Mouse (Mus musculus): Measurements from ENCODE around the gene Akt2. TPM values are rescaled to one million over a fixed set of nuclear protein-coding genes. Genes with fewer than 3 reads are reported as not detected.

The Akt2 gene
- polyA plus RNA-seq, 1 experiment from 2014 or later: 98.5 TPM

GRCm38 (mm10) chr7:27654607-27655276, 63.4 kb downstream of the Akt2 start:
- no peak overlapping the region for H3K9ac ChIP-seq
- H3K4me3 ChIP-seq: no peak overlapping the region
- peak overlapping the region; percentile 50; the same call in 1 of the 2 replicates for H3K4me2 ChIP-seq
- H3K36me3 ChIP-seq: no peaks in the 10 kb centered on the region
- no peaks in the 10 kb centered on the region for H3K9me3 ChIP-seq
- H3K27me3 ChIP-seq: peaks cover 74% of the 10 kb centered on the region
- peaks cover 11% of the 10 kb centered on the region; the same call in 1 of the 2 replicates for H3K4me1 ChIP-seq
- no peak overlapping the region for H3K27ac ChIP-seq
- WGBS: 56% methylated on average over 20 of the region's 20 CpGs
- no peak for ATAC-seq (ENCODE audit: borderline replicate concordance, extremely low read depth, low FRiP score, low TSS enrichment)

GRCm38 (mm10) chr7:27655545-27655944, 64.2 kb downstream of the Akt2 start:
- peaks cover 7% of the 10 kb centered on the region; the same call in 1 of the 2 replicates for H3K4me1 ChIP-seq
- WGBS: 29% methylated on average over 11 of the region's 11 CpGs
- peaks cover 74% of the 10 kb centered on the region for H3K27me3 ChIP-seq
- H3K4me3 ChIP-seq: no peak overlapping the region
- no peak for ATAC-seq (ENCODE audit: borderline replicate concordance, extremely low read depth, low FRiP score, low TSS enrichment)
- H3K9me3 ChIP-seq: no peaks in the 10 kb centered on the region
- H3K36me3 ChIP-seq: no peaks in the 10 kb centered on the region
- no peak overlapping the region for H3K9ac ChIP-seq
- no peak overlapping the region for H3K4me2 ChIP-seq
- no peak overlapping the region for H3K27ac ChIP-seq

GRCm38 (mm10) chr7:27656600-27656999, 65.2 kb downstream of the Akt2 start:
- no peak for ATAC-seq (ENCODE audit: borderline replicate concordance, extremely low read depth, low FRiP score, low TSS enrichment)
- Histone ChIP-seq H3K36me3 (no peaks in the 10 kb centered on the region), H3K9me3 (no peaks in the 10 kb centered on the region), H3K9ac (no peak overlapping the region), H3K27ac (no peak overlapping the region), H3K27me3 (peaks cover 74% of the 10 kb centered on the region), H3K4me1 (peaks cover 5% of the 10 kb centered on the region; the same call in 1 of the 2 replicates), H3K4me3 (no peak overlapping the region), H3K4me2 (no peak overlapping the region)
- 90% methylated on average over 16 of the region's 16 CpGs for WGBS

- Histone ChIP-seq H3K9ac (no peak overlapping the region), H3K4me3 (no peak overlapping the region), H3K27me3 (peaks cover 64% of the 10 kb centered on the region), H3K4me1 (peaks cover 5% of the 10 kb centered on the region; the same call in 1 of the 2 replicates), H3K4me2 (no peak overlapping the region), H3K9me3 (no peaks in the 10 kb centered on the region), H3K36me3 (no peaks in the 10 kb centered on the region), H3K27ac (no peak overlapping the region)
- 31% methylated on average over 53 of the region's 53 CpGs for WGBS
- no peak for ATAC-seq (ENCODE audit: borderline replicate concordance, extremely low read depth, low FRiP score, low TSS enrichment)
These were observed 66.6 kb downstream of the Akt2 start for GRCm38 (mm10) chr7:27657824-27658395.

- Histone ChIP-seq H3K4me1 (peaks cover 3% of the 10 kb centered on the region; the same call in 1 of the 2 replicates), H3K27ac (no peak overlapping the region), H3K36me3 (no peaks in the 10 kb centered on the region), H3K4me2 (no peak overlapping the region), H3K9ac (no peak overlapping the region), H3K4me3 (no peak overlapping the region), H3K27me3 (peaks cover 54% of the 10 kb centered on the region), H3K9me3 (no peaks in the 10 kb centered on the region)
- WGBS: 54% methylated on average over 13 of the region's 14 CpGs
- ATAC-seq (ENCODE audit: borderline replicate concordance, extremely low read depth, low FRiP score, low TSS enrichment): no peak
These were observed 67.6 kb downstream of the Akt2 start for GRCm38 (mm10) chr7:27658712-27659663.

GRCm38 (mm10) chr7:27662038-27662437, 70.7 kb downstream of the Akt2 start:
- Histone ChIP-seq H3K36me3 (no peaks in the 10 kb centered on the region), H3K27ac (no peak overlapping the region), H3K4me1 (no peaks in the 10 kb centered on the region), H3K27me3 (peaks cover 24% of the 10 kb centered on the region), H3K9me3 (no peaks in the 10 kb centered on the region), H3K4me2 (no peak overlapping the region), H3K4me3 (no peak overlapping the region), H3K9ac (no peak overlapping the region)
- no peak for ATAC-seq (ENCODE audit: borderline replicate concordance, extremely low read depth, low FRiP score, low TSS enrichment)
- 83% methylated on average over 4 of the region's 4 CpGs for WGBS

GRCm38 (mm10) chr7:27673064-27673574, 81.8 kb downstream of the Akt2 start:
- no peak for ATAC-seq (ENCODE audit: borderline replicate concordance, extremely low read depth, low FRiP score, low TSS enrichment)
- H3K36me3 ChIP-seq: peaks cover 9% of the 10 kb centered on the region
- H3K9me3 ChIP-seq: no peaks in the 10 kb centered on the region
- H3K4me1 ChIP-seq: peaks cover 22% of the 10 kb centered on the region
- 45% methylated on average over 9 of the region's 9 CpGs for WGBS
- peak overlapping the region; percentile 96 for H3K4me3 ChIP-seq
- H3K4me2 ChIP-seq: peak overlapping the region; percentile 98
- no peaks in the 10 kb centered on the region for H3K27me3 ChIP-seq
- H3K9ac ChIP-seq: peak overlapping the region; percentile 83
- H3K27ac ChIP-seq: no peak overlapping the region

- ATAC-seq (ENCODE audit: borderline replicate concordance, extremely low read depth, low FRiP score, low TSS enrichment): peak; percentile 48
- Histone ChIP-seq H3K9ac (peak overlapping the region; percentile 83), H3K27me3 (no peaks in the 10 kb centered on the region), H3K9me3 (no peaks in the 10 kb centered on the region), H3K4me3 (peak overlapping the region; percentile 96), H3K36me3 (peaks cover 5% of the 10 kb centered on the region; the same call in 1 of the 2 replicates), H3K4me1 (peaks cover 22% of the 10 kb centered on the region), H3K4me2 (peak overlapping the region; percentile 98), H3K27ac (no peak overlapping the region)
- under 1% methylated on average over 45 of the region's 52 CpGs for WGBS
These were observed 82.3 kb downstream of the Akt2 start for GRCm38 (mm10) chr7:27673575-27674131.

- Histone ChIP-seq H3K27me3 (no peaks in the 10 kb centered on the region), H3K9ac (peak overlapping the region; percentile 83), H3K36me3 (peaks cover 5% of the 10 kb centered on the region; the same call in 1 of the 2 replicates), H3K4me2 (peak overlapping the region; percentile 98), H3K9me3 (no peaks in the 10 kb centered on the region), H3K4me3 (peak overlapping the region; percentile 96), H3K4me1 (peaks cover 22% of the 10 kb centered on the region), H3K27ac (peak overlapping the region; percentile 91)
- WGBS: under 1% methylated on average over 31 of the region's 38 CpGs
- peak; percentile 73; the same call in 1 of the 2 replicates for ATAC-seq (ENCODE audit: borderline replicate concordance, extremely low read depth, low FRiP score, low TSS enrichment)
These were observed 82.8 kb downstream of the Akt2 start for GRCm38 (mm10) chr7:27674195-27674521.

GRCm38 (mm10) chr7:27674522-27675221, 83.3 kb downstream of the Akt2 start, which contains the start of gene Map3k10:
Map3k10 (minus strand) TSS chr7:27674598.
- WGBS: under 1% methylated on average over 31 of the region's 31 CpGs
- H3K9me3 ChIP-seq: no peaks in the 10 kb centered on the region
- ATAC-seq (ENCODE audit: borderline replicate concordance, extremely low read depth, low FRiP score, low TSS enrichment): peak; percentile 97
- peaks cover 22% of the 10 kb centered on the region for H3K4me1 ChIP-seq
- H3K4me2 ChIP-seq: peak within 1 kb of the TSS; percentile 98
- H3K27me3 ChIP-seq: no peaks in the 10 kb centered on the region
- H3K9ac ChIP-seq: peak within 1 kb of the TSS; percentile 83
- peak within 1 kb of the TSS; percentile 96 for H3K4me3 ChIP-seq
- peak within 1 kb of the TSS; percentile 91 for H3K27ac ChIP-seq
- peaks cover 5% of the 10 kb centered on the region; the same call in 1 of the 2 replicates for H3K36me3 ChIP-seq

GRCm38 (mm10) chr7:27675222-27675612, 83.9 kb downstream of the Akt2 start:
- no peak overlapping the region for H3K27ac ChIP-seq
- 29% methylated on average over 14 of the region's 14 CpGs for WGBS
- H3K4me1 ChIP-seq: peaks cover 22% of the 10 kb centered on the region
- no peak for ATAC-seq (ENCODE audit: borderline replicate concordance, extremely low read depth, low FRiP score, low TSS enrichment)
- H3K27me3 ChIP-seq: no peaks in the 10 kb centered on the region
- peak overlapping the region; percentile 96 for H3K4me3 ChIP-seq
- H3K9ac ChIP-seq: peak overlapping the region; percentile 83; the same call in 1 of the 2 replicates
- H3K4me2 ChIP-seq: peak overlapping the region; percentile 98
- H3K9me3 ChIP-seq: no peaks in the 10 kb centered on the region
- peaks cover 2% of the 10 kb centered on the region; the same call in 1 of the 2 replicates for H3K36me3 ChIP-seq
